Mouse (Mus musculus) C2C12 (cell line): Measurements from ENCODE around the gene Fancc.

Source experiments
- CTCF ChIP-seq: IDR thresholded peaks from one replicate; pipeline ENCODE4 v1.5.1; 2011; ENCODE audit not compliant: control insufficient read depth, insufficient read depth, insufficient read length
- FOSL1 ChIP-seq: IDR thresholded peaks from one replicate; pipeline ENCODE4 v1.8.0; 2011; ENCODE audit warnings: mild to moderate bottlenecking, low read length; ENCODE audit not compliant: poor library complexity, insufficient read depth, severe bottlenecking
- MAX ChIP-seq: IDR thresholded peaks from one replicate; pipeline ENCODE4 v1.6.1; 2011; ENCODE audit warnings: mild to moderate bottlenecking, control low read depth
- MYOD1 ChIP-seq: IDR thresholded peaks from one replicate; pipeline ENCODE4 v1.6.1; 2011; ENCODE audit warnings: low read depth; ENCODE audit not compliant: control insufficient read depth, insufficient read length
- MYOG ChIP-seq: IDR thresholded peaks from one replicate; pipeline ENCODE4 v1.6.1; 2011; ENCODE audit not compliant: control insufficient read depth, insufficient read length; ENCODE audit errors: extremely low read depth
- USF1 ChIP-seq: IDR thresholded peaks from one replicate; pipeline ENCODE4 v1.6.1; 2011; ENCODE audit warnings: low read depth, mild to moderate bottlenecking, control low read depth, moderate library complexity

GRCm38 (mm10) chr13:63258671-63259070 lies 238.4 kb downstream of the Fancc start:
- no peak for TF ChIP-seq CTCF
- TF ChIP-seq MYOD1: no peak
- no peak for TF ChIP-seq USF1
- TF ChIP-seq MYOG: no peak
- TF ChIP-seq MAX: no peak
- TF ChIP-seq FOSL1: no peak
